Mouse (Mus musculus) liver, embryonic 14.5 days (tissue): Measurements from ENCODE around the gene Gal3st2.
"Not testable (repeated sequence)": the region's sequence is repeated elsewhere in the genome, so short reads cannot be mapped to it uniquely, and the experiment has no call there.

Experiments
- CTCF ChIP-seq: IDR thresholded peaks from 2 replicates; pipeline ENCODE4 v1.5.1; 2016; ENCODE audit warnings: antibody characterized with exemption, low read depth, control low read depth
- EP300 ChIP-seq: IDR thresholded peaks from 2 replicates; pipeline ENCODE4 v1.6.1; 2016; ENCODE audit warnings: antibody characterized with exemption, low read depth

GRCm38 (mm10) chr1:93871594-93872105, 10.5 kb downstream of the Gal3st2 start:
- TF ChIP-seq CTCF, EP300: not testable (repeated sequence)
